Mouse (Mus musculus): ENCODE results near the gene Nova2. TPM values are rescaled to one million over a fixed set of nuclear protein-coding genes. Genes with fewer than 3 reads are reported as not detected.
A peak's percentile ranks its signal among the peaks of the same experiment; 100 is the strongest.

Gene Nova2
- polyA plus RNA-seq, 1 experiment from 2014 or later, result 10.0 TPM

GRCm38 (mm10) chr7:18987100-18987499 lies 61.4 kb downstream of the Nova2 start, which contains the start of gene Nanos2:
Gene Nanos2, plus strand, starts transcription at chr7:18987400.
- Histone ChIP-seq H3K4me2 (ENCODE audit: low read depth) (no peak within 1 kb of the TSS), H3K4me1 (ENCODE audit: control insufficient read depth, insufficient read depth, low read length) (peaks cover 3% of the 10 kb centered on the region; the same call in 1 of the 2 replicates), H3K27me3 (ENCODE audit: control insufficient read depth, insufficient read depth, low read length) (peaks cover 4% of the 10 kb centered on the region), H3K9ac (ENCODE audit: low read length) (no peak within 1 kb of the TSS), H3K27ac (ENCODE audit: low read depth, low read length) (no peak within 1 kb of the TSS), H3K36me3 (ENCODE audit: control insufficient read depth, insufficient read depth, low read length) (no peaks in the 10 kb centered on the region), H3K9me3 (ENCODE audit: control insufficient read depth, low read length) (no peaks in the 10 kb centered on the region), H3K4me3 (ENCODE audit: low read depth, low read length) (no peak within 1 kb of the TSS)
- ATAC-seq (ENCODE audit: insufficient read depth, low FRiP score, low TSS enrichment) (no peak), DNase-seq (ENCODE audit: low spot score) (no peak)
- WGBS, result 57% methylated on average over 2 of the region's 2 CpGs

- ATAC-seq (ENCODE audit: insufficient read depth, low FRiP score, low TSS enrichment), result no peak
- no peak for DNase-seq (ENCODE audit: low spot score)
Measured at GRCm38 (mm10) chr7:18987747-18988146, 62.1 kb downstream of the Nova2 start.

GRCm38 (mm10) chr7:18988780-18989179 lies 63.1 kb downstream of the Nova2 start:
- ATAC-seq (ENCODE audit: insufficient read depth, low FRiP score, low TSS enrichment), result no peak
- Histone ChIP-seq H3K27ac (ENCODE audit: low read depth, low read length) (no peak overlapping the region), H3K4me2 (ENCODE audit: low read depth) (no peak overlapping the region), H3K27me3 (ENCODE audit: control insufficient read depth, insufficient read depth, low read length) (peaks cover 18% of the 10 kb centered on the region), H3K4me3 (ENCODE audit: low read depth, low read length) (no peak overlapping the region), H3K9ac (ENCODE audit: low read length) (no peak overlapping the region), H3K36me3 (ENCODE audit: control insufficient read depth, insufficient read depth, low read length) (no peaks in the 10 kb centered on the region), H3K9me3 (ENCODE audit: control insufficient read depth, low read length) (no peaks in the 10 kb centered on the region), H3K4me1 (ENCODE audit: control insufficient read depth, insufficient read depth, low read length) (peaks cover 3% of the 10 kb centered on the region; the same call in 1 of the 2 replicates)
- WGBS, result 71% methylated on average over 6 of the region's 6 CpGs
- no peak for DNase-seq (ENCODE audit: low spot score)

More at GRCm38 (mm10) chr7:18987747-18988146, 62.1 kb downstream of the Nova2 start:
- H3K36me3 ChIP-seq (ENCODE audit: control insufficient read depth, insufficient read depth, low read length), result no peaks in the 10 kb centered on the region
- 70% methylated on average over 13 of the region's 13 CpGs for WGBS
- H3K9ac ChIP-seq (ENCODE audit: low read length), result no peak overlapping the region
- no peaks in the 10 kb centered on the region for H3K9me3 ChIP-seq (ENCODE audit: control insufficient read depth, low read length)
- peaks cover 3% of the 10 kb centered on the region; the same call in 1 of the 2 replicates for H3K4me1 ChIP-seq (ENCODE audit: control insufficient read depth, insufficient read depth, low read length)
- H3K4me2 ChIP-seq (ENCODE audit: low read depth), result no peak overlapping the region
- H3K4me3 ChIP-seq (ENCODE audit: low read depth, low read length), result no peak overlapping the region
- H3K27ac ChIP-seq (ENCODE audit: low read depth, low read length), result no peak overlapping the region
- peaks cover 11% of the 10 kb centered on the region for H3K27me3 ChIP-seq (ENCODE audit: control insufficient read depth, insufficient read depth, low read length)

GRCm38 (mm10) chr7:18989995-18990394 lies 64.3 kb downstream of the Nova2 start:
- H3K36me3 ChIP-seq (ENCODE audit: control insufficient read depth, insufficient read depth, low read length), result no peaks in the 10 kb centered on the region
- no peaks in the 10 kb centered on the region for H3K9me3 ChIP-seq (ENCODE audit: control insufficient read depth, low read length)
- H3K27me3 ChIP-seq (ENCODE audit: control insufficient read depth, insufficient read depth, low read length), result peaks cover 18% of the 10 kb centered on the region
- peak overlapping the region; percentile 85 for H3K27ac ChIP-seq (ENCODE audit: low read depth, low read length)
- peaks cover 3% of the 10 kb centered on the region; the same call in 1 of the 2 replicates for H3K4me1 ChIP-seq (ENCODE audit: control insufficient read depth, insufficient read depth, low read length)
- WGBS, result 12% methylated on average over 5 of the region's 5 CpGs
- ATAC-seq (ENCODE audit: insufficient read depth, low FRiP score, low TSS enrichment) (no peak), DNase-seq (ENCODE audit: low spot score) (peak; percentile 45)
- H3K9ac ChIP-seq (ENCODE audit: low read length), result peak overlapping the region; percentile 35; the same call in 1 of the 2 replicates
- peak overlapping the region; percentile 73 for H3K4me2 ChIP-seq (ENCODE audit: low read depth)
- H3K4me3 ChIP-seq (ENCODE audit: low read depth, low read length), result peak overlapping the region; percentile 49

GRCm38 (mm10) chr7:18990601-18991295 lies 65.1 kb downstream of the Nova2 start, which contains the start of gene Mypop:
Gene Mypop, plus strand, starts transcription at chr7:18991245.
- ATAC-seq (ENCODE audit: insufficient read depth, low FRiP score, low TSS enrichment), result peak; percentile 90
- no peaks in the 10 kb centered on the region for H3K9me3 ChIP-seq (ENCODE audit: control insufficient read depth, low read length)
- H3K4me2 ChIP-seq (ENCODE audit: low read depth), result peak within 1 kb of the TSS; percentile 73
- H3K36me3 ChIP-seq (ENCODE audit: control insufficient read depth, insufficient read depth, low read length), result no peaks in the 10 kb centered on the region
- DNase-seq (ENCODE audit: low spot score), result peak; percentile 100
- H3K9ac ChIP-seq (ENCODE audit: low read length), result peak within 1 kb of the TSS; percentile 63
- H3K4me3 ChIP-seq (ENCODE audit: low read depth, low read length), result peak within 1 kb of the TSS; percentile 49
- under 1% methylated on average over 37 of the region's 37 CpGs for WGBS
- peaks cover 3% of the 10 kb centered on the region; the same call in 1 of the 2 replicates for H3K4me1 ChIP-seq (ENCODE audit: control insufficient read depth, insufficient read depth, low read length)
- H3K27me3 ChIP-seq (ENCODE audit: control insufficient read depth, insufficient read depth, low read length), result peaks cover 18% of the 10 kb centered on the region
- H3K27ac ChIP-seq (ENCODE audit: low read depth, low read length), result peak within 1 kb of the TSS; percentile 85

GRCm38 (mm10) chr7:18991660-18992293 lies 66.1 kb downstream of the Nova2 start:
- Histone ChIP-seq H3K27ac (ENCODE audit: low read depth, low read length) (no peak overlapping the region), H3K36me3 (ENCODE audit: control insufficient read depth, insufficient read depth, low read length) (no peaks in the 10 kb centered on the region), H3K4me1 (ENCODE audit: control insufficient read depth, insufficient read depth, low read length) (peaks cover 3% of the 10 kb centered on the region; the same call in 1 of the 2 replicates), H3K9me3 (ENCODE audit: control insufficient read depth, low read length) (no peaks in the 10 kb centered on the region), H3K4me3 (ENCODE audit: low read depth, low read length) (peak overlapping the region; percentile 49), H3K27me3 (ENCODE audit: control insufficient read depth, insufficient read depth, low read length) (peaks cover 18% of the 10 kb centered on the region), H3K4me2 (ENCODE audit: low read depth) (peak overlapping the region; percentile 73), H3K9ac (ENCODE audit: low read length) (peak overlapping the region; percentile 63)
- peak; percentile 3; the same call in 1 of the 2 replicates for ATAC-seq (ENCODE audit: insufficient read depth, low FRiP score, low TSS enrichment)
- WGBS, result under 1% methylated on average over 58 of the region's 59 CpGs
- peak; percentile 42 for DNase-seq (ENCODE audit: low spot score)

- WGBS, result 4% methylated on average over 31 of the region's 31 CpGs
- H3K36me3 ChIP-seq (ENCODE audit: control insufficient read depth, insufficient read depth, low read length), result no peaks in the 10 kb centered on the region
- H3K4me2 ChIP-seq (ENCODE audit: low read depth), result peak overlapping the region; percentile 73
- DNase-seq (ENCODE audit: low spot score), result no peak
- peak overlapping the region; percentile 49 for H3K4me3 ChIP-seq (ENCODE audit: low read depth, low read length)
- H3K27me3 ChIP-seq (ENCODE audit: control insufficient read depth, insufficient read depth, low read length), result peaks cover 18% of the 10 kb centered on the region
- no peak overlapping the region for H3K27ac ChIP-seq (ENCODE audit: low read depth, low read length)
- H3K4me1 ChIP-seq (ENCODE audit: control insufficient read depth, insufficient read depth, low read length), result peaks cover 3% of the 10 kb centered on the region; the same call in 1 of the 2 replicates
- ATAC-seq (ENCODE audit: insufficient read depth, low FRiP score, low TSS enrichment), result no peak
- H3K9ac ChIP-seq (ENCODE audit: low read length), result peak overlapping the region; percentile 63
- H3K9me3 ChIP-seq (ENCODE audit: control insufficient read depth, low read length), result no peaks in the 10 kb centered on the region
Measured at GRCm38 (mm10) chr7:18992294-18992675, 66.6 kb downstream of the Nova2 start.

GRCm38 (mm10) chr7:18993036-18993435 lies 67.3 kb downstream of the Nova2 start:
- Histone ChIP-seq H3K4me1 (ENCODE audit: control insufficient read depth, insufficient read depth, low read length) (peaks cover 3% of the 10 kb centered on the region; the same call in 1 of the 2 replicates), H3K9me3 (ENCODE audit: control insufficient read depth, low read length) (no peaks in the 10 kb centered on the region), H3K36me3 (ENCODE audit: control insufficient read depth, insufficient read depth, low read length) (no peaks in the 10 kb centered on the region), H3K4me3 (ENCODE audit: low read depth, low read length) (no peak overlapping the region; the same call in 1 of the 2 replicates), H3K27ac (ENCODE audit: low read depth, low read length) (no peak overlapping the region), H3K27me3 (ENCODE audit: control insufficient read depth, insufficient read depth, low read length) (peaks cover 18% of the 10 kb centered on the region), H3K9ac (ENCODE audit: low read length) (no peak overlapping the region), H3K4me2 (ENCODE audit: low read depth) (no peak overlapping the region; the same call in 1 of the 2 replicates)
- ATAC-seq (ENCODE audit: insufficient read depth, low FRiP score, low TSS enrichment) (no peak), DNase-seq (ENCODE audit: low spot score) (no peak)
- 89% methylated on average over 5 of the region's 5 CpGs for WGBS
